ENCODE assay signal across 9 mouse cellular contexts in the genomic region with DNA sequence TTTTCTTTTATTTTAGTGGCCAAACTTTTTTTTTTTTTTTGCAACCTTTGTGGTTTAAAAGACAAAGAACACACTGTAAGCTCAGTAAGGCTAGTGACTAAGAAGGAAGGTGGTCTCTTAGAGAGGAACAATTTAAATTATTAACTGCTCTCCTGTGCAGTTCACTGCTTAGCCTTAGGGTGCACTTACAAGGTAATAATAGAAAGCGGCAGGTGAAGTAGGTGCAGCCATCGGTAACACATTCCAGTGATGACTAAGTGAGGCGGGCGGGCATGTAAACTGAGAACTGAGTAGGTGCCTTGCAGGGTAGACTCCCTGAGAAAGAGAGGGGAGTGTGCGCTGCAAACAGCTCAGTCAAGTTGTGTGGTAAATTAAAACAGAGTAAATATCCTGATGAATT. TPM values are rescaled to one million over a fixed set of nuclear protein-coding genes. Genes with fewer than 3 reads are reported as not detected.
DNase-seq lines count a peak whose midpoint lies in the region; ATAC-seq lines count a peak whose summit lies in the region.
"Had no signal": no experiment of that assay in that cellular context is flagged by ENCODE, and none has a peak within 500 bp of the region (broad histone marks: within the 10 kb centered on the region; RNA-seq: fewer than 3 reads in every experiment).

No protein-coding gene starts in this region.

- H3K9me3 ChIP-seq in erythroblast, embryonic 14.5 days (ENCODE audit: control insufficient read depth, low read length), result no peaks in the 10 kb centered on the region
- H3K9me3 ChIP-seq in hindbrain, embryonic 13.5 days, result no peaks in the 10 kb centered on the region
- no peaks in the 10 kb centered on the region for H3K9me3 ChIP-seq in limb, embryonic 15.5 days
- H3K9me3 ChIP-seq in neural tube, embryonic 15.5 days (replicated peaks), result no peaks in the 10 kb centered on the region

- peak overlapping the region; percentile 68 for H3K4me2 ChIP-seq in hindbrain, embryonic 13.5 days
- H3K4me2 ChIP-seq in limb, embryonic 15.5 days, result peak overlapping the region; percentile 63
- H3K4me2 ChIP-seq in neural tube, embryonic 15.5 days, result peak overlapping the region; percentile 74

- DNase-seq in ES-CJ7 (ENCODE audit: low read depth, low spot score), result peak; percentile 46
- DNase-seq in layer of hippocampus, adult 9-11 months, result no peak
- no peak for DNase-seq in frontal cortex, postnatal 10 days (ENCODE audit: low spot score in 2 of 2)

- H3K27me3 ChIP-seq in erythroblast, embryonic 14.5 days (ENCODE audit: control insufficient read depth), result no peaks in the 10 kb centered on the region
- H3K27me3 ChIP-seq in hindbrain, embryonic 13.5 days, result no peaks in the 10 kb centered on the region
- no peaks in the 10 kb centered on the region for H3K27me3 ChIP-seq in limb, embryonic 15.5 days
- H3K27me3 ChIP-seq in neural tube, embryonic 15.5 days (replicated peaks), result no peaks in the 10 kb centered on the region

- WGBS in hindbrain, embryonic 13.5 days, result 64% methylated on average over 5 of the region's 5 CpGs
- 19% methylated on average over 5 of the region's 5 CpGs for WGBS in limb, embryonic 15.5 days
- WGBS in neural tube, embryonic 15.5 days, result 53% methylated on average over 5 of the region's 5 CpGs

- no peak for ATAC-seq in erythroblast, adult 5-6 weeks (replicated peaks; ENCODE audit: low FRiP score, poor library complexity, severe bottlenecking)
- ATAC-seq in hindbrain, embryonic 13.5 days (ENCODE audit: low FRiP score), result no peak
- ATAC-seq in limb, embryonic 15.5 days (ENCODE audit: insufficient number of reproducible peaks, low FRiP score, low TSS enrichment, low read depth), result no peak
- no peak for ATAC-seq in neural tube, embryonic 15.5 days (ENCODE audit: low FRiP score)

- H3K4me3 ChIP-seq in erythroblast, embryonic 14.5 days (replicated peaks), result peak overlapping the region; percentile 70
- peak overlapping the region; percentile 93 for H3K4me3 ChIP-seq in hindbrain, embryonic 13.5 days
- peak overlapping the region; percentile 88 for H3K4me3 ChIP-seq in limb, embryonic 15.5 days
- H3K4me3 ChIP-seq in neural tube, embryonic 15.5 days (replicated peaks), result peak overlapping the region; percentile 63

- no peak overlapping the region for H3K27ac ChIP-seq in hindbrain, embryonic 13.5 days
- no peak overlapping the region for H3K27ac ChIP-seq in limb, embryonic 15.5 days
- no peak overlapping the region for H3K27ac ChIP-seq in neural tube, embryonic 15.5 days (replicated peaks)

- H3K4me1 ChIP-seq in erythroblast, embryonic 14.5 days (ENCODE audit: control insufficient read depth), result peaks cover 56% of the 10 kb centered on the region
- H3K4me1 ChIP-seq in hindbrain, embryonic 13.5 days (replicated peaks), result peaks cover 40% of the 10 kb centered on the region
- peaks cover 13% of the 10 kb centered on the region for H3K4me1 ChIP-seq in limb, embryonic 15.5 days
- peaks cover 45% of the 10 kb centered on the region for H3K4me1 ChIP-seq in neural tube, embryonic 15.5 days

- peaks cover 36% of the 10 kb centered on the region for H3K36me3 ChIP-seq in erythroblast, embryonic 14.5 days (ENCODE audit: control insufficient read depth)
- peaks cover 9% of the 10 kb centered on the region for H3K36me3 ChIP-seq in hindbrain, embryonic 13.5 days
- H3K36me3 ChIP-seq in limb, embryonic 15.5 days, result 0 out of 2 replicates have a peak, but pooled peaks cover 9% of the 10 kb centered on the region
- peaks cover 4% of the 10 kb centered on the region; the same call in 1 of the 2 replicates for H3K36me3 ChIP-seq in neural tube, embryonic 15.5 days

- peak overlapping the region; percentile 97 for H3K9ac ChIP-seq in hindbrain, embryonic 13.5 days
- H3K9ac ChIP-seq in limb, embryonic 15.5 days, result no peak overlapping the region
- peak overlapping the region; percentile 91; the same call in 1 of the 2 replicates for H3K9ac ChIP-seq in neural tube, embryonic 15.5 days (replicated peaks)

RNA-seq across cellular contexts. Expression of a gene that starts 1.4 kb away (rescaled TPM):
- 0.02 and 0.07 TPM in 2 replicates for polyA plus RNA-seq in erythroblast, embryonic 14.5 days (2012)
- 1.3 and 2.9 TPM in 2 replicates for total RNA-seq in erythroblast, adult 5-6 weeks (2015; ENCODE audit: low replicate concordance)
- total RNA-seq in erythroblast, adult 5-6 weeks (2017; ENCODE audit: low replicate concordance), result 1.3 and 3.9 TPM in 2 replicates
- 16.8 and 18.3 TPM in 2 replicates for polyA plus RNA-seq in hindbrain, embryonic 13.5 days (2015; fragmentation: Nextera tagmentation; extraction: Ambion mirVana)
- 13.2 and 14.1 TPM in 2 replicates for polyA plus RNA-seq in limb, embryonic 15.5 days (2015; fragmentation: Nextera tagmentation; extraction: Ambion mirVana)
- 14.6 and 16.8 TPM in 2 replicates for polyA plus RNA-seq in neural tube, embryonic 15.5 days (2015; fragmentation: Nextera tagmentation; extraction: Ambion mirVana)

RNA-seq across cellular contexts. Expression of a gene that starts 4.9 kb away (rescaled TPM):
- polyA plus RNA-seq in erythroblast, embryonic 14.5 days (2012), result 1.3 and 1.5 TPM in 2 replicates
- total RNA-seq in erythroblast, adult 5-6 weeks (2015; ENCODE audit: low replicate concordance), result 20.8 and 28.2 TPM in 2 replicates
- 46.0 and 52.7 TPM in 2 replicates for total RNA-seq in erythroblast, adult 5-6 weeks (2017; ENCODE audit: low replicate concordance)
- 111 and 114 TPM in 2 replicates for polyA plus RNA-seq in hindbrain, embryonic 13.5 days (2015; fragmentation: Nextera tagmentation; extraction: Ambion mirVana)
- polyA plus RNA-seq in limb, embryonic 15.5 days (2015; fragmentation: Nextera tagmentation; extraction: Ambion mirVana), result 47.8 and 48.9 TPM in 2 replicates
- polyA plus RNA-seq in neural tube, embryonic 15.5 days (2015; fragmentation: Nextera tagmentation; extraction: Ambion mirVana), result 100 and 101 TPM in 2 replicates

RNA-seq across cellular contexts. Expression of a gene that starts 17.2 kb away (rescaled TPM):
- polyA plus RNA-seq in erythroblast, embryonic 14.5 days (2012), result 1.0 and 1.1 TPM in 2 replicates
- 616 and 623 TPM in 2 replicates for total RNA-seq in erythroblast, adult 5-6 weeks (2015; ENCODE audit: low replicate concordance)
- total RNA-seq in erythroblast, adult 5-6 weeks (2017; ENCODE audit: low replicate concordance), result 920 and 955 TPM in 2 replicates
- 0.04 and 0.17 TPM in 2 replicates for polyA plus RNA-seq in hindbrain, embryonic 13.5 days (2015; fragmentation: Nextera tagmentation; extraction: Ambion mirVana)
- 0.10 and 0.18 TPM in 2 replicates for polyA plus RNA-seq in limb, embryonic 15.5 days (2015; fragmentation: Nextera tagmentation; extraction: Ambion mirVana)
- polyA plus RNA-seq in neural tube, embryonic 15.5 days (2015; fragmentation: Nextera tagmentation; extraction: Ambion mirVana), result 0.09 TPM in 1 of 2 replicates, not detected in the other
- total RNA-seq: layer of hippocampus, adult 18-20 months had no signal

Comparison
In these comparisons a context has a peak if more than half of its experiments do, and no peak if none do; other contexts are left out.
1. RNA of a gene that starts 1.4 kb away (polyA plus RNA-seq): 16.8 to 18.3 TPM in hindbrain, embryonic 13.5 days, 14.6 to 16.8 TPM in neural tube, embryonic 15.5 days and 13.2 to 14.1 TPM in limb, embryonic 15.5 days; 0.02 to 0.07 TPM in erythroblast, embryonic 14.5 days; every median in the first group is over 10 times any median in the second.
2. RNA of a gene that starts 4.9 kb away (polyA plus RNA-seq): 111 to 114 TPM in hindbrain, embryonic 13.5 days, 100 to 101 TPM in neural tube, embryonic 15.5 days and 47.8 to 48.9 TPM in limb, embryonic 15.5 days; 1.3 to 1.5 TPM in erythroblast, embryonic 14.5 days; every median in the first group is over 10 times any median in the second.
3. Peak in every context shown above with its lines, with median percentiles within 50 percentile points of each other: H3K4me3 ChIP-seq and H3K4me2 ChIP-seq.